ENCODE assay signal across 8 mouse cellular contexts in genomic region chr16:36828054-36828786, GRCm38 (mm10). TPM values are rescaled to one million over a fixed set of nuclear protein-coding genes. Genes with fewer than 3 reads are reported as not detected.
DNase-seq lines count a peak whose midpoint lies in the region; ATAC-seq and TF ChIP-seq lines count a peak whose summit lies in the region.

TSS of gene Iqcb1 (plus strand) at chr16:36828385.

- peak; percentile 61; the same call in 1 of the 2 replicates for TF ChIP-seq POLR2A in thymus, adult 2 months (IDR thresholded peaks at IDR 0.05; ENCODE audit: control insufficient read depth, extremely low read depth, insufficient read depth, low read length, poor library complexity)

- TF ChIP-seq CTCF in thymus, adult 2 months (IDR thresholded peaks at IDR 0.05; ENCODE audit: borderline replicate concordance, control insufficient read depth, extremely low read depth, insufficient read depth, low read length, poor library complexity): 0 out of 2 replicates have a peak, but pooled peaks have one; percentile 44

- peak within 1 kb of the TSS; percentile 92 for H3K4me2 ChIP-seq in lung, embryonic 15.5 days

- H3K4me3 ChIP-seq in lung, embryonic 15.5 days: peak within 1 kb of the TSS; percentile 98
- peak within 1 kb of the TSS; percentile 85 for H3K4me3 ChIP-seq in thymus, adult 2 months (ENCODE audit: control insufficient read depth, insufficient read depth, low read length)

- DNase-seq in MN1 (ENCODE audit: low spot score): peak; percentile 73
- DNase-seq in cerebellum, adult 8-10 months: peak; percentile 77
- peak; percentile 72 for DNase-seq in forelimb bud, embryonic 11.5 days (ENCODE audit: low read depth, low spot score)
- DNase-seq in layer of hippocampus, adult 9-10 months (ENCODE audit: low spot score): peak; percentile 16
- peak; percentile 78 for DNase-seq in ovary, adult 18-20 months (ENCODE audit: low spot score)
- peak; percentile 85 for DNase-seq in thymus, adult 2 months

- peaks cover 12% of the 10 kb centered on the region for H3K4me1 ChIP-seq in lung, embryonic 15.5 days
- H3K4me1 ChIP-seq in thymus, adult 2 months (replicated peaks; ENCODE audit: control insufficient read depth, insufficient read depth, low read length): peaks cover 8% of the 10 kb centered on the region

- no peaks in the 10 kb centered on the region for H3K27me3 ChIP-seq in lung, embryonic 15.5 days
- no peaks in the 10 kb centered on the region for H3K27me3 ChIP-seq in thymus, adult 2 months (ENCODE audit: control insufficient read depth, insufficient read depth, low read length)

- H3K27ac ChIP-seq in lung, embryonic 15.5 days: peak within 1 kb of the TSS; percentile 58
- no peak within 1 kb of the TSS for H3K27ac ChIP-seq in thymus, adult 2 months (ENCODE audit: control insufficient read depth, insufficient read depth, low read length)

- 1% methylated on average over 63 of the region's 64 CpGs for WGBS in lung, embryonic 15.5 days
- under 1% methylated on average over 61 of the region's 64 CpGs for WGBS in thymus, adult 2 months

- peak; percentile 93 to 99 for ATAC-seq in hematopoietic stem cell, adult 5-6 weeks (replicated peaks in 1 of 2; ENCODE audit: insufficient read depth in 1 of 2, low FRiP score in 2 of 2, low TSS enrichment in 1 of 2, low read depth in 1 of 2, poor library complexity in 2 of 2, severe bottlenecking in 2 of 2)
- ATAC-seq in lung, embryonic 15.5 days (ENCODE audit: borderline replicate concordance, extremely low read depth, low FRiP score, low TSS enrichment): peak; percentile 99

- H3K36me3 ChIP-seq in lung, embryonic 15.5 days: no peaks in the 10 kb centered on the region
- H3K36me3 ChIP-seq in thymus, adult 2 months (ENCODE audit: control insufficient read depth, insufficient read depth, low read length): no peaks in the 10 kb centered on the region

- H3K9me3 ChIP-seq in lung, embryonic 15.5 days: no peaks in the 10 kb centered on the region

- H3K9ac ChIP-seq in lung, embryonic 15.5 days: peak within 1 kb of the TSS; percentile 87

RNA-seq across cellular contexts. Expression of gene Iqcb1, which starts in this region (rescaled TPM):
- 37.6 and 46.5 TPM in 2 replicates for total RNA-seq in hematopoietic stem cell, adult 5-6 weeks (2017)
- 30.2 and 32.2 TPM in 2 replicates for polyA plus RNA-seq in lung, embryonic 15.5 days (2015; fragmentation: Nextera tagmentation; extraction: Ambion mirVana)
- polyA plus RNA-seq in thymus, adult 2 months (2012; rRNA removed): 2.6 and 4.1 TPM in 2 replicates

Comparison
In these comparisons a context has a peak if more than half of its experiments do, and no peak if none do; other contexts are left out.
1. DNase-seq: peak in every context shown above with its lines; median percentile 85 in thymus, adult 2 months; 78 in ovary, adult 18-20 months; 77 in cerebellum, adult 8-10 months; 73 in MN1; 72 in forelimb bud, embryonic 11.5 days; 16 in layer of hippocampus, adult 9-10 months.